Mouse (Mus musculus) ES-E14 (cell line): ENCODE data around the gene Pde4d. TPM values are rescaled to one million over a fixed set of nuclear protein-coding genes. Genes with fewer than 3 reads are reported as not detected.

Experiments used
- DNase-seq: peaks from one replicate; pipeline ENCODE4 v3.0.0-alpha.2; 2013; ENCODE audit warnings: low read depth, low spot score
- H3K27ac ChIP-seq: 2 replicates; pipeline ENCODE4 v1.5.1; 2012; ENCODE audit warnings: low read depth, mild to moderate bottlenecking, low read length, moderate library complexity, mixed read lengths; ENCODE audit not compliant: poor library complexity, insufficient read depth, severe bottlenecking
- H3K36me3 ChIP-seq: 2 replicates; pipeline ENCODE4 v1.6.1; 2012; ENCODE audit warnings: mild to moderate bottlenecking, low read length, moderate library complexity, mixed read lengths; ENCODE audit not compliant: control insufficient read depth, poor library complexity, insufficient read depth, severe bottlenecking
- H3K4me1 ChIP-seq, 2 experiments: fragments of 150-350 bp in 1 of 2; sonication (generic) in 1 of 2; 2 replicates each; pipeline ENCODE4 v1.6.1; 2012; ENCODE audit warnings: low read length in 2 of 2, mild to moderate bottlenecking in 1 of 2, mixed read lengths in 1 of 2; ENCODE audit not compliant: control insufficient read depth in 2 of 2, insufficient read depth in 2 of 2, poor library complexity in 1 of 2
- H3K4me3 ChIP-seq, 2 experiments: fragments of 150-350 bp in 1 of 2; sonication (generic) in 1 of 2; 2 replicates each; pipeline ENCODE4 v1.5.1; 2012; ENCODE audit warnings: low read length in 2 of 2, low read depth in 1 of 2, mild to moderate bottlenecking in 1 of 2, mixed read lengths in 1 of 2; ENCODE audit not compliant: insufficient read depth in 1 of 2, poor library complexity in 1 of 2, severe bottlenecking in 1 of 2
- H3K9ac ChIP-seq: 2 replicates; pipeline ENCODE4 v1.6.1; 2012; ENCODE audit warnings: low read depth, mild to moderate bottlenecking, low read length, mixed read lengths; ENCODE audit not compliant: poor library complexity, insufficient read depth, severe bottlenecking
- H3K9me3 ChIP-seq: fragments of 150-350 bp; sonication (generic); 2 replicates; pipeline ENCODE4 v1.6.1; 2012; ENCODE audit warnings: low read depth, mild to moderate bottlenecking, low read length; ENCODE audit not compliant: control insufficient read depth, insufficient read depth
- CHD2 ChIP-seq: IDR thresholded peaks from 2 replicates; pipeline ENCODE4 v1.6.1; 2014; ENCODE audit warnings: mild to moderate bottlenecking, low read depth, low read length, inconsistent platforms
- HCFC1 ChIP-seq: IDR thresholded peaks from 2 replicates; pipeline ENCODE4 v1.6.1; 2012; ENCODE audit warnings: low read length, inconsistent platforms, borderline replicate concordance; ENCODE audit not compliant: insufficient read depth
- MAFK ChIP-seq: IDR thresholded peaks from 2 replicates; pipeline ENCODE4 v1.6.1; 2014; ENCODE audit warnings: mild to moderate bottlenecking, low read depth, low read length, inconsistent platforms; ENCODE audit not compliant: insufficient read depth
- ZC3H11A ChIP-seq: IDR thresholded peaks from 2 replicates; pipeline ENCODE4 v1.6.1; 2012; ENCODE audit warnings: low read depth, mild to moderate bottlenecking, inconsistent platforms, low read length, borderline replicate concordance
- ZNF384 ChIP-seq: IDR thresholded peaks from 2 replicates; pipeline ENCODE4 v1.6.1; 2012; ENCODE audit warnings: low read depth, low read length, inconsistent platforms
- in situ Hi-C, 2 experiments: fragments of 600-800 bp; cut with MboI; formaldehyde crosslinking; loops; one replicate each; pipeline ENCODE4 v1.15.1; 2025; ENCODE audit warnings: low sequenced_read_pairs in 2 of 2, inconsistent platforms in 1 of 2; ENCODE audit not compliant: unreplicated experiment in 2 of 2
- total RNA-seq: library from RNA; depleted of rRNA; stranded (reverse); fragments of 300-350 nt; gene quantifications from 2 replicates; pipeline ENCODE4 v1.2.3, GENCODE M21; 2012

Gene Pde4d
- total RNA-seq, 1 experiment: 10.4 TPM

DNA sequence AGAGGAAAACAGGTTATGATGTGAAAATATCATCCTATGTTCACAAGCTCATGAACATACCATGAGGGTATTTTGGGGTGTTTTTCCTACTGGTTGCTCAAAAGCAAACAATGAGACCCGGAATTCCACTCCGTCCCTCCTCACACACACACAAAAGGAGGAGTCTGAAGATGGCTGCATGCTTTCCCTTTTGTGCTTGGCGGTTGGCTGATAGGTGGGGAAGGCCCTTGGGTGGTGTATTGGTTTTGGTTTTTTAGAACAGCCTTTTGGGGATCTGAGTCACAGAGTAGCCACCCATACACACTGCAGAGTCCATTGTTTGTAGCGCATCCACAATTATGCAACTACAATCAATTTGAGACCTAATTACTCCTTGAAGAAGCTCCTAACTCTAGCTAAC is 1257.4 kb downstream of the Pde4d start:
- no peak for DNase-seq
- Histone ChIP-seq H3K4me1 (peaks cover 5 to 9% of the 10 kb centered on the region in 2 experiments; a peak in 1 of 4 replicates), H3K27ac (no peak overlapping the region), H3K4me3 (no peak overlapping the region), H3K9ac (no peak overlapping the region), H3K36me3 (no peaks in the 10 kb centered on the region), H3K9me3 (no peaks in the 10 kb centered on the region)
- no peak for TF ChIP-seq ZC3H11A
- TF ChIP-seq ZNF384: no peak
- TF ChIP-seq HCFC1: no peak
- no peak for TF ChIP-seq MAFK
- TF ChIP-seq CHD2: no peak
- in situ Hi-C loops: no loop called here

DNA sequence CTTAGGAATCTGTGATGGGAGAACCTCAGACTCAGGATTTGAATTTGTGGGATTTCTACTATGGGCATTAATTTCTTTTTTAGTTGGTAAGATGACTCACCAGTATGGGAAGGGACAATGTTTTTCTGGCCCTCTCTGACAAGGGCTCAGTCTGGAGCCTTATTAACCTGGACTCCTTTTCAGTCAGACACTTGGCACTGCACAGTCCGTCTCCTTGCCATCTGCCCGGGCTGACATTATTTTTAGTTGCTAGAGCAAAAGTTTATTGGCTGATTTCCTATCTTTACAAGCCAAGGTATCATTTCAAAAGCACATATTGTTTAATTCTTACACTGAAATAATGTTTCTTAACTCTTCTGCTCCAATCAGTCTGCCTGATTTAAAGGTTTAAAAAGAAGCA is 1258.6 kb downstream of the Pde4d start:
- Histone ChIP-seq H3K27ac (no peak overlapping the region), H3K9me3 (no peaks in the 10 kb centered on the region), H3K4me1 (0 out of 4 replicates have a peak, but pooled peaks cover 3 to 7% of the 10 kb centered on the region in 2 experiments), H3K36me3 (no peaks in the 10 kb centered on the region), H3K4me3 (no peak overlapping the region), H3K9ac (no peak overlapping the region)
- TF ChIP-seq ZNF384 (no peak), ZC3H11A (no peak), CHD2 (no peak), MAFK (no peak), HCFC1 (no peak)
- no peak for DNase-seq
- in situ Hi-C loops: no loop called here

DNA sequence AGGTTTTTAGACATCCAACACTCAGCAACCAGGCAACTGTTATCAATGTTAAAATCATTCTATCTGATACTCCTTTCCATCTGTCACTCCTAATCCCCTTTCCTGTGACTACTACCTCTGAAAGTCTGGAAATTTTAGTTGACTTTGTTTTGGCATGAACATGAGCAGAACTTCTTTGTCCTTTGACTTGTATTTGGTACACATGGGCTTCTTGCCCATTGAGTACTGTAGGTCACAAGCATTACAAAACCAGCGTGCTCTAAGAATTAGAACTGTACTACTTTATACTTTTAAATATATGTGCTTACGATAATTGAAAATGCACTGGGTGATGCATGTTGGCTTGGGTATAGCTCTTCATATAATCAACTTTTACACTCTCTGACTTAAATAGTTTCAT is 1264.8 kb downstream of the Pde4d start:
- Histone ChIP-seq H3K36me3 (no peaks in the 10 kb centered on the region), H3K9me3 (no peaks in the 10 kb centered on the region), H3K4me1 (no peaks in the 10 kb centered on the region), H3K27ac (no peak overlapping the region), H3K9ac (no peak overlapping the region), H3K4me3 (no peak overlapping the region)
- DNase-seq: no peak
- TF ChIP-seq ZNF384: no peak
- TF ChIP-seq ZC3H11A: no peak
- TF ChIP-seq CHD2: no peak
- no peak for TF ChIP-seq HCFC1
- no peak for TF ChIP-seq MAFK
- in situ Hi-C loops: no loop called here

DNA sequence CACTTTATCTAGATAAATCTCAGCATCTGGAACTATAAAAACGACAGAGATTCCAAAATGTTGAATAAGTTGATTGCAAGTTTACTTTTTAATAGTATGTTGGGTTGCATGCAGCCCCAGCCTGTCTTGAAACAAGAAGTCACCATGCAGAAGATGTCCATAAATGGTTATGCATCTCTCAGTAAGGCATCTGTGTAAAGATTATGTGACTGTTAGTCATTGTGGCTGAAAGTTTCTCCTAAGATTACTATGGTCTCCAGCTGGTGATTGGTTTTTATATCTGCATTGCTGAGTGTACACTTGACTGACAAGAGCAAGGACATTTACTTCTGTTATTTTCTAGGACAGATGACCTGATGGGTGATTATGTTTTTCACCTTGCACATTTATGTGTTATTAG is 1265.6 kb downstream of the Pde4d start:
- no peak for DNase-seq
- TF ChIP-seq MAFK: no peak
- TF ChIP-seq ZNF384: no peak
- no peak for TF ChIP-seq HCFC1
- TF ChIP-seq ZC3H11A: no peak
- TF ChIP-seq CHD2: no peak
- Histone ChIP-seq H3K9me3 (no peaks in the 10 kb centered on the region), H3K36me3 (no peaks in the 10 kb centered on the region), H3K27ac (no peak overlapping the region), H3K9ac (no peak overlapping the region), H3K4me3 (no peak overlapping the region), H3K4me1 (no peaks in the 10 kb centered on the region)
- in situ Hi-C loops: no loop called here
